Mouse (Mus musculus) yolk sac, embryonic 10.5 days (tissue): Measurements from ENCODE around the gene Ctxn1.

Source experiments
- DNase-seq: peaks from one replicate; pipeline ENCODE4 v3.0.0-alpha.2; 2017; ENCODE audit warnings: low spot score

The Ctxn1 gene

GRCm38 (mm10) chr8:4250306-4250970 lies 8.6 kb downstream of the Ctxn1 start:
- peak; percentile 68 for DNase-seq

DNA sequence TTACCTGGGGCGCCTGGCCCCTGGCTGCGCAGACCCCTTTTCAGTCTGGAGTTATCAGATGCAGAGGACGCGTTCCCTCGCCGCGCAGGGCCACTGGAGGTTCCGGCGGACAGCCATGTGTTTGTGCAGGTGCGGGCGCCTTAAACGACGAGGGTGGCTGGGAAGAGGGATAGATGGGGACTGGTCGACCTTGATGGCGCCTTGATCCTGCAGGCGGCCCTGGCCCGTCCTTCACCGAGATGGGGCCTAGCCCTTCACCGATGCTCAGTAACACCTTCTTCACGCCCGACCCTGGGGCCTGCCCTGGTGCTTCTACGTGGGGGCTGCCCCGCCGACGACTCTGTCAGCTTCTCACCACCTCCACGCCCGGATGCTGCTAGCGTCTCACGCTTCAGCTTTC lies 9.9 kb downstream of the Ctxn1 start:
- DNase-seq, result no peak

GRCm38 (mm10) chr8:4247951-4248540 lies 11.0 kb downstream of the Ctxn1 start, which contains the start of gene Tgfbr3l:
Gene Tgfbr3l, plus strand, starts transcription at chr8:4248214.
- DNase-seq, result no peak

DNA sequence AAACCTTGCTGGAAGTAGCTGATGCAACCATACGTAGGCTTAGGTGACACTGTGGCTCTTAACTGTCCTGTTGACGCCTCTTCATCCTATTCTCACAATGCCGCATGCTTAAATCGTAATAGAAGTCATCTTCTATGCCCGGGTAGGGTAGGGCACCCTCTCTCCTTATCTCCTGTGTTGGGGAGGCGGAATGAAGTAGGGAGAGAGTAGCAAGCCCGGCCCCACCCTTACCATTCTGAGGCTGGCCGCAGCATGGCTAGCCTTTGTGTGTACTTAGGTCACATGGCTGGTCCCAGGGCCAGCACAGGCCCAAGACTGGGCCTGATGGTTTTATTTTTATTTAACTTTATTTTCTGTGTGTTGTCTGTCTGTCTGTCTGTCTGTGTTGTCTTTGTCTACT lies 11.8 kb downstream of the Ctxn1 start:
- no peak for DNase-seq

- no peak for DNase-seq
Observed at GRCm38 (mm10) chr8:4245737-4246136, 13.3 kb downstream of the Ctxn1 start.

DNA sequence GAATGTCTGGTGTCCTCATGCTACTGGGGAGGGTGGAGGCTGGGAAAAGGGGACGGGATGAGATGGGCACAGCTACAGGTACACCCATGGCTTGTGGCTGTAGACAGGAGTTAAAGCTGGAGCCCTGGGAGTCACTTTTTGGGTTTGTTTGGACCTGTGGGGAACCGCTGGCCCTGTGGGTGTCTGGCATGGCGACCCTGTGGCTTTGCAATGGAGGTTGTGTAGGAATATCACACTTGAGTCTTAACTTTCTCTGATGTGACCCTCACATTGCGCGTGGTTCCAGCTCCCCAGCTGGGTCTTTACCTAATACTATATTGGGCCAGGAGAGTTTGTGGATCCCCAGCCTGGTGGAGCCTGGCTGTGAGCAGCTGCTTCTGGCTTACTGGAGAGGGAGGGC lies 14.0 kb downstream of the Ctxn1 start:
- DNase-seq, result no peak

- DNase-seq, result no peak
Observed at GRCm38 (mm10) chr8:4239193-4239890, 19.7 kb downstream of the Ctxn1 start.

GRCm38 (mm10) chr8:4238434-4239192 lies 20.5 kb downstream of the Ctxn1 start, which contains the start of the genes Map2k7 and Gm49320:
Gene Map2k7, plus strand, starts transcription at chr8:4238740.
Gene Gm49320, plus strand, starts transcription at chr8:4238865.
- DNase-seq, result peak; percentile 99

DNA sequence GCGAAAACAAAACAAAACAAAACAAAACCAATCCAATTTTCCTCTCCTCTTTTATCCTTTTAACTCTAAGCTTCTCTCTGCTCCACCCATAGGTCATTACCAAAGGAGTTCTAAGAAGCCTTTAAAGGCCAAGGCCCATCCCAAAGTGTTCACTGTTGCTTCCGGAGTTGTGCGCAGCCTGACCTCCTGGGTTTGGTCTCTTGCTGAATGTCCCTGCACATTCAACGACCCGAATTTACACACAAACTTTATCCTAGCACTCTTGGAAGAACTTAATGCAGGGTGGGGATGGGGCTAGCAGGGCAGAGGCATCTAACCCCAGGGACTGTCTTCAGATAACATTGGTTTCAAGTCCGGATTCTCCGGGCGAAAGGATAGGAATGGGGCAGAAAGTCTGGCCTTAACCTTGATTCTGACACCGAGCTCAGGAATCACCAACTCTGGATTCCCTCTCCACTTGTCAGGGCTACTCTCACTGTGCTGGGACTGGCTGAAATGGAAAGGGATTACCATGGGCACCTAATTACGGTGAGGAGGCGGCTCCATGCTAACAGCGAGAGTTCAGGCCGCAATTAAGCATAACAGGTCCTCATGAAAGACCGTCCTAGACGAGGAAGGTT lies 21.1 kb downstream of the Ctxn1 start:
- peak; percentile 58 for DNase-seq

- DNase-seq, result no peak
Observed at GRCm38 (mm10) chr8:4230612-4231351, 28.3 kb downstream of the Ctxn1 start.

DNA sequence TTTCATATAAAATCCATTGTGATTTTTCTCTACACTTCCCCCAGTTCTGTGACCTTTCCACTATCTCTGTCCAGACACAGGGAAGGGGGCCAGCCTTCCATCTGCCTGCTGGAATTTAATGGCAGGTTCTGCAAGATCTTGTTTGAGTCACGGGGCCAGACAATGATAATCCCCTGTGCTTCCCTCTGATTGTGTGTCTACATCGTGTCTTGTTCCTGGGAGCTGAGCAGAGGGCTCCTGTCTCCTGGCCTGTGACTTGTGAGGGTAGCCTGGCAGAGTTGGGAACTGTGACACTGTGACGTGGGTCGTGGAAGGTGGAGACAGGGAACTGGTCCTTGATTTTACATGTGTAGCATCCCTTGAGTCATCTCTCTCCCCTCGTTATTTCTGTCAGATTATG lies 29.3 kb downstream of the Ctxn1 start:
- DNase-seq, result no peak

- DNase-seq, result no peak
Observed at GRCm38 (mm10) chr8:4227919-4228318, 31.2 kb downstream of the Ctxn1 start.

DNA sequence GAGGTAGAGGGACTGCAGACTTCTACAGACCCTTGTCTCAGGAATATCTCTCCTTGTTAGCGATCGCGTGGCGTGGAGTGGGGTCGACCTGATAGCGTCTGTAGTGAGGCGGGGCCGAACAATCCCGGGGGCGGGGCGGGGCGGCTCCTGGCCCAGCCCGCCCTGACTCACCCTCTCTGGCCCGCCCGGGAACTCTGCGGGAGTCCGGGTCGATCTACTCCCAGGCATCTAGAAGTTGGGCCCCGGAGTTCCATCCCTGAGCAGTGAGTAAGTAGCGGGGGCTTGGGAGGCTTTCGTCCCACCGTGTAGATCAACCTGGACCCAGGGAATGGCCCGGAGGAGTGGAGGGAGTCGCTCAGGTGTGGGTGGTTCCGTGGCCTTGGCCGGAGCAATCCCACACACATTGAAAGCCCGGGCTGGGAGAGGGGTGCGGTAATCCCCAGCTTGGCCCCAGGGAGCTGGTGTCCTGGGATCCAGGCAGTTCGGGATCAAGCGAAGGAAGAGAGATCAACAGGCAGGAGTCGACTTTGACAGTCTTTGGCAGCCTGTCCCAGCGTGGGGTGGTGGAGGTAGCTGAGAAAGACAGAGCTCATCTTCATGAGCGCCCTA lies 32.2 kb downstream of the Ctxn1 start, which contains the start of gene Lrrc8e:
Gene Lrrc8e (plus strand): TSS at position 89 of the 609 bp plus-strand sequence.
- DNase-seq, result no peak

DNA sequence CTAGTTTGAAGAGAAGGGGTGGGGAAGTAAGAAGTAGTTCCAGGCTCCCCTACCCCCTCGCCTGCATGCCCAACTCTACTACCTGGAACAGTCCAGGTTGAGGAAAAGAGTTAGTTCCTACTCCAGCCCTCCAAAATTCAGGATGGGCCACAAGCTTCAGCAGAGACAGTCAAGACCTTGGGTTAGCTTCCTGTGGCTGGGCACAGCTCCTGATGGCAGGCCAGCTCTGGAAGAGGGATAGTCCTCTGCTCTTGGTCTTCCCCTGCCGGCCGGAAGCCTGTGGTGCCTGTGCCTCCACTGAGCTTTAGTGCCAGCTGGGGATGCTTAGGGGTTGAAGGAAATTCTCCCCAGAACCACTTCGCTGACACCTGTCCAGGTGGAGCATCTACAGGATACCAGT lies 32.8 kb downstream of the Ctxn1 start:
- DNase-seq, result no peak

GRCm38 (mm10) chr8:4222059-4222458 lies 37.0 kb downstream of the Ctxn1 start:
- no peak for DNase-seq

GRCm38 (mm10) chr8:4219617-4220016 lies 39.5 kb downstream of the Ctxn1 start:
- DNase-seq, result no peak

DNA sequence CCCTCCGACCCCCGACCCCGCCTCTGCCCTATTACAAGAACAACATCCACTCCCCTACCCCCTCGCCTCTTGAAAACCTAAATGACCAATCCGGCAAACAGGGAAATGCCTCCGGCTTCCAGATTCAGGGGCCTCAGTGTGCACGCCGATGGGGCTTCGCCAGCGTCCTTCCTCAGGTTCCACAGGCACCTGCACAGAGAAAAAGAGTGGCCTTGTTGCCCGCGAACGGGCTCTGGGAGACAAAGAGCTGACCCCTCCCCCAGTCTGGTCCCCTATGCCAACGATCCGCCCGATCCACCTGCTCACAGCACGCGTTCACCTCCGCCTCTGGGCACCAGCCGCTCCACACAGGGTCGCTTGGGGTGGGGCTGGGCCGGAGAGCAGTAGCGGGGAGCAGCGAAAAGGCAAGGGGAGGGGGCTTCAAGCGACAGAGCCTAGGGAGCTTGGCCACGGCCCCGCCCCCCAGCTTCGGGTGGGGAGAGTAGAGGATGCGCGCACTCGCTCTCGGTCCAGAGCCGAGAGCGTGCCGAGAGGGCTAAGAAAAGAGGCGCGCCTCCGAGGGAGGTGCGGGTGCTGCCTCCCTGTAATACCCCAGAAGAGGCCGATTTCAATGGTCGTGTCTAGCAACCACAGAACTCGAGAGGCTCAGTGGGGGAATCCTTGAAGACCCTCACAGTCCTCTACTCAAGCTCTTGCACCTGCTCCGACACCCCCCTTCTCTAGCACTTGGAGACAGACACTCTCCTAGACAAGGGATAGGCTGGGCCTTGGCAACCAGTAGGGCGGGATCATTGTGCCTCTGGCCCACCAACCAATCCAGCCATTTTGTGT lies 42.1 kb downstream of the Ctxn1 start, which contains the start of gene Prr36:
Gene Prr36 (minus strand): TSS at position 669 of the 831 bp plus-strand sequence.
- DNase-seq, result no peak

GRCm38 (mm10) chr8:4216296-4216695 lies 42.8 kb downstream of the Ctxn1 start:
- no peak for DNase-seq
